Mouse (Mus musculus): ENCODE measurements around the gene Neto2. TPM values are rescaled to one million over a fixed set of nuclear protein-coding genes. Genes with fewer than 3 reads are reported as not detected.

Gene Neto2
- polyA plus RNA-seq, 2 experiments from 2014 or later, result 0.08 to 0.48 TPM

DNA sequence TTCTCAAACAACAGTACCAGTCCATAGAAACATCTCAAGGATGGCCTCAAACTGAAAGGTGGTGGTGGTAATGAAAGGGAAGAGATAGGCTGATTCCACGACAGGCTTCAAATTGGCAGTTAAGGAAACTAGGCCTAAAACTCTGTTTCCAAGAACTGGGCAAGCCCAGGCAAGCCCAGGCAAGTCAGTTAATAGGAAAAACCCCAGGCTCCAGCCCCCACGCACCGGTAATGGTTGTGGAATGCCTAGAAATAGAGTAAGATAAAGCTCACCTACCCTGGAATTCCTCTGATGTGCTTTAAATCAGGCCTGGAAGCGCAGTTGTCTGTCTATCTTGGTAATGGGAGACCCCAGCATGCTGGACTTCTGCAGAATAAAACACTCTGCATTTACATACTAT lies 98.0 kb downstream of the Neto2 start:
- no peak for ATAC-seq

DNA sequence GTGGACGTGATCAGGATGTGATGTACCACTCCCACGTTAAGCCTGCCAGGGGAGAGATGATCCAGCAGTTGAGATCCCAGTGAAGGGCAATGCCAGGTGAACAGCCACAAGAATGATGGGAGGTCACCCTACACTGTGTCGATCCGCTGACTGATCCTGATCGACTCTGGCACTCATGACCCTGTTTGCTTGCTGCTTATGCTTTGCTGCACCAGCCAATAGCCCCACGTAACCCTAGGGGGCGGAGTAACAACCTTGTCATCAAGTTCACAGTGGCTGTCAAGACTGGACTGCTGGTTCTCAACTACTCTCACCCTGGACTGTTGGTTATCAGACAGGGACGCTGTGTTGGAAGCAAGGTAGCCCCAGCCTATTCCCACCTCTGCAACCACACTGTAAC lies 99.0 kb downstream of the Neto2 start:
- ATAC-seq, result no peak

DNA sequence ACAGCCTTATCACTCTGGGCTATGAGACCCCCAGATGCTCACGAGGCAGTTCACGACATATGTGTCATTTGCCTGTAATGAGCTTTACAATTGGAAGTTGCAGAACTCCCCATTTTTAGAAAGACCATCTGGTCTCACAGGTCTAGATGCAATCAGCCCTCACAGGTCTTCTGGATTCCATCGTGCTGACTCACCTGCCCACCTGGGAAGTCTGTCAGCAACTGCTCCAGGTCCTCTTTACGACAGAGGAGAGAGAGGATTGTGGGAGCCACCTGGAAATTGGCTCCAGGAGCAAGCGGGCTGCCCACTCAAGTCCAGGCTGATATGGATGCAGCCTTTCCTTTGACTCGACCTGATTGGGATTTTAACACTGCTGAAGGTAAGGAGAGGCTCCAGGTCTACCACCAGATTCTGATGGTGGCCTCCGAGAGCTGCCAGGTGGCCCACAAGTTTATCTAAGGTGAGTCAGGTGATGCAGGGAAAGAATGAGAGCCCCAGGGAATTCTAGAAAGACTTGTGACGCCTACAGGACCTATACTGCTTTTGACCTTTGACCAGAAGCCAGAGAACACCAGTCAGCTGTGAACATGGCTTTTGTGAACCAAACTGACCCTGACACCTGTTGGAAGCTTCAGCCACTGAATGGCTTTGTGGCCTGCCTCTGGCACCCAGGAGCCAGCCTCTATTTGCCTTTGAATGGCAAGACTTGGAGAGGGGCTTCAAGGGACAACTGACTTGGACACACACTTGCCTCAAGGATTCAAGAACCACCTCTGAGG lies 103.1 kb downstream of the Neto2 start:
- ATAC-seq, result no peak

DNA sequence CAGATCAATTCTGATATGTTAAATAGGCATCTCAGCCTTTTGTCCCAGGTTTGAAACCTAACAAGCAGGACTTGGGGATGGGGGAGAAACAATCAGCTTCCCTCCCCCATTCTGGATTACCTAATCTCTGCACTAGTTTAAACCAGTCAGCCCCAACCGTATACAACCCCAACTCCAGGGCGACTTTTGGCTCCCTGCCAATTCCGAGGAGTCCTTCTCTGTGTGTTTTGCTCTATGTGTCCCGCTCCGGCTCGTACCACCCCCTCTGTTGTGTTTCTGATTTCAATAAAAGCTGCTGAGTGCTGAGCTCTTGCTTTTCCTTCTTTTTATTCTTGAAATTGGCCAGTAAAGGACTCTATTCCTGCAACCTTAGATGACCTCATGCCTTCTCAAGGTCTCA lies 105.3 kb downstream of the Neto2 start:
- no peak for ATAC-seq

DNA sequence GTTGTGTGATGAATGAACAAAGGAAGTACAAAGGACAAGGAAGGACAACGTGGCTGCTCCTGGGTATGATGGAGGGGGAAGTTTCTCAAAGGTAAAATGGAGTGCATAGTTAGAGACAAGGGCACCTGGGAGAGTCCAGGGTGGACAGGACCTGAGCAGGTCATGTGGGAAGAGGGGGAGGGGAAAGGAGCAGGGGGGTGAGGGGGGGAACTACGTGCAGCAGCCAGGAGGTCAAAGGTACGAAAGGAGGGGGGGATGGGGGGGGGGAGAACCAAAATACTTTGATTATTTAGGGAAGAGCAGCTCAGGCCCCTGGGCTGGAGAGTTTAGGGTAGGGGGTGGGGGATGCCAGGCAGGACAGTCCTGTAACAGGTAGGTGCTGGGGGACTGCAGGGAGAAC lies 105.7 kb downstream of the Neto2 start:
- ATAC-seq, result no peak

DNA sequence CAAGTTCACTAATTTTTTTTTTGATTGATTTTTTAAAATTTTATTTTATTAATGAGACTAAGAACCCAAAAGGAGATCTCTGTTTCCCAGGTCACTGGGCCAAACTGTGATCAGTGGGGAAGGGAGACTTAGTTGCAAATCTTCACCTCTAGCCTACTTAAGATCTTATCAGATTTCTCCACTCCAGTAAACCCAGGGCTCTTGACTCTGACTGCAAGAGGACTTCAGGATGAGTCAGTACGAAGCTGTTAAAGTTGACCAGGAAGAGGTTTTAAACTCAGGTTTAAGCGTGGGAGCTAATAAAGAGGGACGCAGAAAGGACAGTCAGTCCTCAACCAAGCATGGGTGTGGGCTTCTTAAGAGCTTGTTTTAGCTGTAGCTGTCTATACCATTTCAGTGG lies 107.4 kb downstream of the Neto2 start:
- ATAC-seq, result no peak

DNA sequence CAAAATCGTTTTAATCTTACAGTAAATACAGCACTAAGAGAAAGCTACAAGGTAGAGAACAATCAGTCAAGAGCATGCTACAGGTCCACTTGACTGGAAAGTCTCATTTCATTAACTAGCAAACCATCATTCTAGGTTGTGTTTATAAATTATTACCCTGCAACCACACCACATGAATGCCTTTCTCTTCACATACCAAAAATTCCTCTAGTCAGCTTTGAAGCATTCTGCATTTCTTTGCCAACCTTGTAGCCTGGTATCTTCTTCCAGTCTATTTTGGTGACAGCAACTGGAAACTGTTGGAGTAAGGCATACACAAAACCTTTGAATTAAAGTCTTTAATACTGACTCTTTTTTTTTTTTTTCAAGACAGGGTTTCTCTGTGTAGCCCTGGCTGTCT lies 109.2 kb downstream of the Neto2 start:
- ATAC-seq, result no peak

DNA sequence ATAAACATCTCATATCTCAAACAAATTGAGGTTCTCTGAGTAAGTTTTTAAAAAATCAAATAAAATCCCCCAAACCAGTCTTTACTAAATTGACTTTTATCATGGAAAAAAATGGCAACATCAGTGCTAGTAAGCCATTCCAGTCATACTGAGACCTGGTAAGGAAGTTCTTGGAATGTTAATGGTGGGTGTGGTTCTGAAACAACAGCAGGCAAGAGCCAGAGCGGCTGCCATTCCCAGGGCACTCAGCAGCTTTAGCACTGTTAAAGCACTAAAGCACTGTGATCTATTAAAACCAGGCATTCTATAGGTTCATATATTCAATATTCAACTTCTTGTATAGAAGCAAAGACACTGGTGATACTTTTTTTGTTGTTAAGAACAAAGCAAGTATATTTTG lies 110.5 kb downstream of the Neto2 start:
- no peak for ATAC-seq

DNA sequence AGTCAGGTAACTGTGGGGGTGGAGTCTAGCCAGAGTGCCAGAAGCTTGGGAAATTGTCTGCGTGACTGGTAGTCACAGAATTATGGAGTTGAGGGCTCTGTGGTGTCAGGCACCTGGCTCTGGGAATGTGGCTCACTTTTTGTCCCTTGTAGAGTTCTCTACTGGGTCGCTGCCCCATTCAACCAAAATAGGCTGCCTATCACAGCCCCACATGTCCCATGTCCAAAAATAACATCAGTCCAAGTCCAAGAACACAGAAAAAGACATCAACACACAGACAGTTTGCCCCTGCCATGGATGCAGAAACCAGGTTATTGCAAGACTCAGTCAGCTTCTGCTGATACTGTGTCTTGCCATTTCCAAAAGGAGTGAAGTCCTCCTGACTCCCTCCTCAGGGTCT lies 112.1 kb downstream of the Neto2 start:
- no peak for ATAC-seq

Other genes with a start within 250 kb of the Neto2 start
- under 1 TPM; 0.24 to 0.65 TPM for gene Gpt2, start 208.3 kb downstream of the Neto2 start, polyA plus RNA-seq (2017; shearing (Covaris generic))
- gene Dnaja2, start 145.6 kb downstream of the Neto2 start, polyA plus RNA-seq (2017; shearing (Covaris generic)), result 100 to 1,000 TPM; 171 to 183 TPM
- 10 to 100 TPM; 19.0 to 20.7 TPM for gene Itfg1, start 140.0 kb upstream of the Neto2 start, polyA plus RNA-seq (2017; shearing (Covaris generic))
- 10 to 100 TPM; 22.2 to 25.8 TPM for gene Phkb, start 140.0 kb upstream of the Neto2 start, polyA plus RNA-seq (2017; shearing (Covaris generic))

All from activated CD4-positive, CD25-positive, alpha-beta regulatory T cell, adult 4 months (primary cell).